Mouse (Mus musculus): ENCODE measurements at regions not wholly inside any gene's neighbourhood (a gene's known extent, or its start where the extent isn't known, plus 50 kb on each side); places are given as distances from the start of the nearest gene placed in this dataset.

- no peak overlapping the region for H3K4me3 ChIP-seq (replicated peaks; ENCODE audit: control insufficient read depth, low read depth, low read length)
- 89% methylated on average over 4 of the region's 4 CpGs for WGBS
- H3K27ac ChIP-seq (ENCODE audit: control insufficient read depth, insufficient read depth, low read depth, low read length, poor library complexity) = no peak overlapping the region
- H3K4me1 ChIP-seq (ENCODE audit: control insufficient read depth, insufficient read depth, low read length) = no peaks in the 10 kb centered on the region
- TF ChIP-seq CTCF (IDR thresholded peaks at IDR 0.05; ENCODE audit: control insufficient read depth, insufficient read depth, low read length) = no peak
- TF ChIP-seq POLR2A (IDR thresholded peaks at IDR 0.05; ENCODE audit: borderline replicate concordance, control insufficient read depth, low read depth, low read length) = no peak
Measured at GRCm38 (mm10) chr2:45369432-45369831, 252.2 kb upstream of the Zeb2 start.

GRCm38 (mm10) chr2:45367436-45368193 lies 250.4 kb upstream of the Zeb2 start:
- Histone ChIP-seq H3K4me3 (replicated peaks; ENCODE audit: control insufficient read depth, low read depth, low read length) (no peak overlapping the region), H3K4me1 (ENCODE audit: control insufficient read depth, insufficient read depth, low read length) (no peaks in the 10 kb centered on the region), H3K27ac (ENCODE audit: control insufficient read depth, insufficient read depth, low read depth, low read length, poor library complexity) (no peak overlapping the region)
- TF ChIP-seq POLR2A (IDR thresholded peaks at IDR 0.05; ENCODE audit: borderline replicate concordance, control insufficient read depth, low read depth, low read length) = no peak
- no peak for TF ChIP-seq CTCF (IDR thresholded peaks at IDR 0.05; ENCODE audit: control insufficient read depth, insufficient read depth, low read length)
- 84% methylated on average over 10 of the region's 10 CpGs for WGBS

GRCm38 (mm10) chr2:45357266-45357665 lies 240.1 kb upstream of the Zeb2 start:
- 90% methylated on average over 7 of the region's 7 CpGs for WGBS
- H3K4me3 ChIP-seq (replicated peaks; ENCODE audit: control insufficient read depth, low read depth, low read length) = no peak overlapping the region
- no peak for TF ChIP-seq POLR2A (IDR thresholded peaks at IDR 0.05; ENCODE audit: borderline replicate concordance, control insufficient read depth, low read depth, low read length)
- TF ChIP-seq CTCF (IDR thresholded peaks at IDR 0.05; ENCODE audit: control insufficient read depth, insufficient read depth, low read length) = no peak

GRCm38 (mm10) chr2:45356558-45357170 lies 239.5 kb upstream of the Zeb2 start:
- WGBS = 86% methylated on average over 8 of the region's 8 CpGs
- H3K4me1 ChIP-seq (ENCODE audit: control insufficient read depth, insufficient read depth, low read length) = no peaks in the 10 kb centered on the region
- H3K4me3 ChIP-seq (replicated peaks; ENCODE audit: control insufficient read depth, low read depth, low read length) = no peak overlapping the region
- H3K27ac ChIP-seq (ENCODE audit: control insufficient read depth, insufficient read depth, low read depth, low read length, poor library complexity) = no peak overlapping the region
- TF ChIP-seq CTCF (IDR thresholded peaks at IDR 0.05; ENCODE audit: control insufficient read depth, insufficient read depth, low read length) (no peak), POLR2A (IDR thresholded peaks at IDR 0.05; ENCODE audit: borderline replicate concordance, control insufficient read depth, low read depth, low read length) (no peak)

More at GRCm38 (mm10) chr2:45357266-45357665, 240.1 kb upstream of the Zeb2 start:
- H3K27ac ChIP-seq (ENCODE audit: control insufficient read depth, insufficient read depth, low read depth, low read length, poor library complexity) = no peak overlapping the region
- H3K4me1 ChIP-seq (ENCODE audit: control insufficient read depth, insufficient read depth, low read length) = no peaks in the 10 kb centered on the region

GRCm38 (mm10) chr2:45356021-45356420 lies 238.8 kb upstream of the Zeb2 start:
- 90% methylated on average over 12 of the region's 12 CpGs for WGBS
- no peak for TF ChIP-seq POLR2A (IDR thresholded peaks at IDR 0.05; ENCODE audit: borderline replicate concordance, control insufficient read depth, low read depth, low read length)
- no peak for TF ChIP-seq CTCF (IDR thresholded peaks at IDR 0.05; ENCODE audit: control insufficient read depth, insufficient read depth, low read length)

GRCm38 (mm10) chr2:45351529-45352133 lies 234.4 kb upstream of the Zeb2 start:
- 52% methylated on average over 1 of the region's 1 CpGs for WGBS
- no peak for TF ChIP-seq CTCF (IDR thresholded peaks at IDR 0.05; ENCODE audit: control insufficient read depth, insufficient read depth, low read length)
- H3K27ac ChIP-seq (ENCODE audit: control insufficient read depth, insufficient read depth, low read depth, low read length, poor library complexity) = no peak overlapping the region
- no peaks in the 10 kb centered on the region for H3K4me1 ChIP-seq (ENCODE audit: control insufficient read depth, insufficient read depth, low read length)
- no peak overlapping the region for H3K4me3 ChIP-seq (replicated peaks; ENCODE audit: control insufficient read depth, low read depth, low read length)

More at GRCm38 (mm10) chr2:45356021-45356420, 238.8 kb upstream of the Zeb2 start:
- Histone ChIP-seq H3K27ac (ENCODE audit: control insufficient read depth, insufficient read depth, low read depth, low read length, poor library complexity) (no peak overlapping the region), H3K4me3 (replicated peaks; ENCODE audit: control insufficient read depth, low read depth, low read length) (no peak overlapping the region), H3K4me1 (ENCODE audit: control insufficient read depth, insufficient read depth, low read length) (no peaks in the 10 kb centered on the region)

- TF ChIP-seq POLR2A (IDR thresholded peaks at IDR 0.05; ENCODE audit: borderline replicate concordance, control insufficient read depth, low read depth, low read length) = no peak
- no peak for TF ChIP-seq CTCF (IDR thresholded peaks at IDR 0.05; ENCODE audit: control insufficient read depth, insufficient read depth, low read length)
- Histone ChIP-seq H3K4me3 (replicated peaks; ENCODE audit: control insufficient read depth, low read depth, low read length) (no peak overlapping the region), H3K27ac (ENCODE audit: control insufficient read depth, insufficient read depth, low read depth, low read length, poor library complexity) (no peak overlapping the region), H3K4me1 (ENCODE audit: control insufficient read depth, insufficient read depth, low read length) (no peaks in the 10 kb centered on the region)
- WGBS = 50% methylated on average over 5 of the region's 5 CpGs
Measured at GRCm38 (mm10) chr2:45346358-45346757, 229.2 kb upstream of the Zeb2 start.

GRCm38 (mm10) chr2:45339866-45340265 lies 222.7 kb upstream of the Zeb2 start:
- WGBS = 67% methylated on average over 1 of the region's 1 CpGs
- TF ChIP-seq CTCF (IDR thresholded peaks at IDR 0.05; ENCODE audit: control insufficient read depth, insufficient read depth, low read length) (no peak), POLR2A (IDR thresholded peaks at IDR 0.05; ENCODE audit: borderline replicate concordance, control insufficient read depth, low read depth, low read length) (no peak)
- Histone ChIP-seq H3K4me3 (replicated peaks; ENCODE audit: control insufficient read depth, low read depth, low read length) (no peak overlapping the region), H3K27ac (ENCODE audit: control insufficient read depth, insufficient read depth, low read depth, low read length, poor library complexity) (no peak overlapping the region), H3K4me1 (ENCODE audit: control insufficient read depth, insufficient read depth, low read length) (no peaks in the 10 kb centered on the region)
